Mouse (Mus musculus): ENCODE measurements around the gene Psapl1.
"Not testable (repeated sequence)": the region's sequence is repeated elsewhere in the genome, so short reads cannot be mapped to it uniquely, and the experiment has no call there.

Psapl1 gene

GRCm38 (mm10) chr5:36205397-36205796 lies 1.6 kb downstream of the Psapl1 start:
- peak in 1 of 2 experiments; percentile 16 for DNase-seq

- DNase-seq, result no peak
These were observed 5.0 kb downstream of the Psapl1 start for GRCm38 (mm10) chr5:36208803-36209202.

GRCm38 (mm10) chr5:36213310-36213709 lies 9.5 kb downstream of the Psapl1 start:
- peak; percentile 13 to 30 for DNase-seq

GRCm38 (mm10) chr5:36220105-36220504 lies 16.3 kb downstream of the Psapl1 start:
- no peak for DNase-seq

GRCm38 (mm10) chr5:36220626-36221025 lies 16.8 kb downstream of the Psapl1 start:
- no peak for DNase-seq

- peak; percentile 79 to 81 for DNase-seq
These were observed 20.0 kb downstream of the Psapl1 start for GRCm38 (mm10) chr5:36223787-36224186.

GRCm38 (mm10) chr5:36225855-36226254 lies 22.0 kb downstream of the Psapl1 start:
- no peak for DNase-seq

GRCm38 (mm10) chr5:36226296-36226695 lies 22.5 kb downstream of the Psapl1 start:
- DNase-seq, result peak; percentile 38 to 60

- peak in 1 of 2 experiments; percentile 19 for DNase-seq
These were observed 24.9 kb downstream of the Psapl1 start for GRCm38 (mm10) chr5:36228405-36229370.

GRCm38 (mm10) chr5:36230301-36230780 lies 26.5 kb downstream of the Psapl1 start:
- no peak for DNase-seq

GRCm38 (mm10) chr5:36237526-36237925 lies 33.7 kb downstream of the Psapl1 start:
- DNase-seq, result not testable (repeated sequence)

GRCm38 (mm10) chr5:36248022-36248421 lies 44.2 kb downstream of the Psapl1 start:
- no peak for DNase-seq

GRCm38 (mm10) chr5:36252746-36253504 lies 49.1 kb downstream of the Psapl1 start:
- DNase-seq, result peak; percentile 55 to 62

- no peak for DNase-seq
These were observed 51.1 kb downstream of the Psapl1 start for GRCm38 (mm10) chr5:36254642-36255516.

All from kidney, postnatal 4 days (tissue).